Mouse (Mus musculus) midbrain, embryonic 13.5 days (tissue): Measurements from ENCODE around the gene Fkrp. TPM values are rescaled to one million over a fixed set of nuclear protein-coding genes. Genes with fewer than 3 reads are reported as not detected.

Experiments
- ATAC-seq: fragments of 200-750 bp; cut with Nextera tagmentation; 2 replicates; pipeline ENCODE4 v1.8.0; 2017; ENCODE audit warnings: mild to moderate bottlenecking, moderate TSS enrichment, moderate library complexity
- H3K27ac ChIP-seq: fragments of 300-500 bp; sonication (generic); 2 replicates; pipeline ENCODE4 v1.5.1; 2015; ENCODE audit warnings: inconsistent platforms, mild to moderate bottlenecking, moderate library complexity
- H3K27me3 ChIP-seq: fragments of 300-500 bp; sonication (generic); 2 replicates; pipeline ENCODE4 v1.6.1; 2015; ENCODE audit warnings: mild to moderate bottlenecking, inconsistent platforms
- H3K36me3 ChIP-seq: fragments of 300-500 bp; sonication (generic); 2 replicates; pipeline ENCODE4 v1.6.1; 2015; ENCODE audit warnings: mild to moderate bottlenecking, inconsistent platforms
- H3K4me1 ChIP-seq: fragments of 300-500 bp; sonication (generic); replicated peaks from 2 replicates; pipeline ENCODE4 v1.6.1; 2015; ENCODE audit warnings: inconsistent platforms
- H3K4me2 ChIP-seq: fragments of 300-500 bp; sonication (generic); replicated peaks from 2 replicates; pipeline ENCODE4 v1.6.1; 2015; ENCODE audit warnings: moderate library complexity, mild to moderate bottlenecking, inconsistent platforms
- H3K4me3 ChIP-seq: fragments of 300-500 bp; sonication (generic); replicated peaks from 2 replicates; pipeline ENCODE4 v1.5.1; 2015; ENCODE audit warnings: mild to moderate bottlenecking, inconsistent platforms
- H3K9ac ChIP-seq: fragments of 300-500 bp; sonication (generic); replicated peaks from 2 replicates; pipeline ENCODE4 v1.6.1; 2015; ENCODE audit warnings: mild to moderate bottlenecking, inconsistent platforms
- H3K9me3 ChIP-seq: fragments of 300-500 bp; sonication (generic); 2 replicates; pipeline ENCODE4 v1.6.1; 2016; ENCODE audit warnings: mild to moderate bottlenecking, inconsistent platforms
- WGBS: fragments of 180-500 bp; shearing (Covaris S2); methylation state at CpG from one replicate; pipeline ENCODE4 v1.1.7; 2015; 5-methylcytosine and 5-hydroxymethylcytosine counted together
- polyA plus RNA-seq: library from polyadenylated mRNA; unstranded; fragments of >200 nt; fragmentation: Nextera tagmentation; extraction: Ambion mirVana; gene quantifications from 2 replicates; pipeline ENCODE4 v1.2.1, GENCODE M21; 2015

The Fkrp gene
- polyA plus RNA-seq, 1 experiment from 2014 or later: 46.1 TPM

DNA sequence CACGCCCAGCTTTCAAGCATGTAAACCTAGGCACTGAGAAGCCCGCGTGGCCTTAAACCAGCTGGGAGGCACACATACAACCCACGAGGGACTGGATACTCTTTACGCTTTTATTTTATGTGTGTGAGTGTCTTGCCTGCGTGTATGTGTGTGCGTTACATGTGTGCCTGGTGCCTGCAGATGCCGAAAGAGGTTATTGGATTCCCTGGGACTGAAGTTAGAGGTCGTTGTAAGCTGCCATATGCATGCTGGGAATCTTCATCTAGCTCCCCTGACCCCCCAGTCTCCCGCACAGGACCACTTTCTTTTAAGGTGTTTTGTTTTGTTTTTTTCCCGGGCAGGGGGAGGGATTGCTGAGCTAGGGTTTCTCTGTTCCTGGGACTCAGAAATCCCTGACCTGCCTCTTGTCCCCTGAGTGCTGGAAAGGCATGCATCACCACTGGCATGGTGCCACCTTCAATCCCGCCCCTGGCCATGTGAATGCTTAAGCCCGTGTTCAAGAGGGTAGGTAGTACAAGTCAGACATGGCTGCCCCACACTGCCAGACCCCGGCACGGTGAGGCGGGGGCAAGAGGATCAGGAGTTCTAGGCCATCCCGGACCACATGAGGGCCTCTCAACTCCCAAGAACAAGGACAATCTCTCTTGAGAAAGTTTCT, 32.6 kb downstream of the Fkrp start:
- ATAC-seq: no peak
- Histone ChIP-seq H3K4me3 (peak overlapping the region; percentile 57), H3K9me3 (no peaks in the 10 kb centered on the region), H3K4me1 (peaks cover 42% of the 10 kb centered on the region), H3K36me3 (0 out of 2 replicates have a peak, but pooled peaks cover 2% of the 10 kb centered on the region), H3K27me3 (0 out of 2 replicates have a peak, but pooled peaks cover 14% of the 10 kb centered on the region), H3K9ac (no peak overlapping the region; the same call in 1 of the 2 replicates), H3K27ac (no peak overlapping the region), H3K4me2 (peak overlapping the region; percentile 96)
- 41% methylated on average over 17 of the region's 17 CpGs for WGBS

DNA sequence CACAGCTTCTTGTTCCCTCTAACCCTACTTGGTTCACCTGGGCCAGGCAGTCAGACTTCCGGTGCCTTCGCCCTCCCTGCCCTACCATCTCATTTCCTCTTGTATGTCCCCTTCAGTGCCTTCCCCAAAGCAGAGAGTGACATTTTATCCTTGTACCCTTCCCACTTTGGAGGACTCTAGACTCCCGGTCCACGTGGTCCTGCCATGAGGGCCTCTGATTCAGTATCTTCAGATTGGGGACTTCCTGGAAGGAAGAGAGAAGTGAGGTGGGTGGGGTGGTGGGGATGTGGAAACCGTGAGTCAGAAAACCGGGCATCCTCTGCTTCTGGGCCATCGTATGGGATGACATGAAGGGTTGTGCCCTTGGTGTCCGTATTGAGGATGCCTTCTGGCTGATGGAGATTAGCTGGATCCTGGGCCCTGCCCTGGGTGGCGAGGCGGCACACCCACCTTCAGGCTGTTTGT, 33.3 kb downstream of the Fkrp start:
- ATAC-seq: no peak
- Histone ChIP-seq H3K9me3 (no peaks in the 10 kb centered on the region), H3K27me3 (0 out of 2 replicates have a peak, but pooled peaks cover 14% of the 10 kb centered on the region), H3K27ac (no peak overlapping the region), H3K36me3 (0 out of 2 replicates have a peak, but pooled peaks cover 2% of the 10 kb centered on the region), H3K4me2 (peak overlapping the region; percentile 96), H3K4me3 (peak overlapping the region; percentile 57), H3K4me1 (peaks cover 42% of the 10 kb centered on the region), H3K9ac (no peak overlapping the region; the same call in 1 of the 2 replicates)
- WGBS: 13% methylated on average over 10 of the region's 10 CpGs

DNA sequence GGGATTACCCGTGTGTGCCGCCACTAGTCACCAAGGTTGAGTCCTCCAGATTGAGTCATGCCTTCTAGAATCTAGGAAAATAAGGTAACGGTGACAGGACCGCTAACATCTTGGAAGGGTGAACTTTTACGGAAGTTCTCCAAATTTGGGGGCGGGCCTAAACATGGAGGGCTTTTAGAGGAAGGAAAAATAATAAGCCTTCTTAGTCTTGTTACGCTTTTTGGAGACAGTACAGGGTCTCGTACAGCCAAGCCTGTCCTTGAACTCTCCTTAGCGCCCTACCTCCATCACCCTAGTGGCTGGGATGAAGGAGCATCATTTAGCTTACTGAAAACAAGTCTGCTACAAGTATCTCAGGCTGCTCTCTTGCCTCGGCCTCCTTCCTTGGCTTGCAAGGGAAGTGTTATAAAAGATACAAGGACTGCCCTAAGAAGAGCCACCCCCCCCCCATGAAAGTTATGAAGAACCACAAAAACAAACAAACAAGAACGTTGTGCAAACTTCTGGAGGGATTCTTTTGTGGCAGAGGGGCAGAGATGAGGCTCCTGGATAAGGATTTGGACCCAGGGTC, 33.9 kb downstream of the Fkrp start:
- Histone ChIP-seq H3K27ac (no peak overlapping the region), H3K27me3 (0 out of 2 replicates have a peak, but pooled peaks cover 14% of the 10 kb centered on the region), H3K9ac (peak overlapping the region; percentile 75), H3K4me1 (peaks cover 42% of the 10 kb centered on the region), H3K9me3 (no peaks in the 10 kb centered on the region), H3K4me2 (peak overlapping the region; percentile 96), H3K36me3 (0 out of 2 replicates have a peak, but pooled peaks cover 2% of the 10 kb centered on the region), H3K4me3 (peak overlapping the region; percentile 57)
- WGBS: 5% methylated on average over 11 of the region's 11 CpGs
- no peak for ATAC-seq

DNA sequence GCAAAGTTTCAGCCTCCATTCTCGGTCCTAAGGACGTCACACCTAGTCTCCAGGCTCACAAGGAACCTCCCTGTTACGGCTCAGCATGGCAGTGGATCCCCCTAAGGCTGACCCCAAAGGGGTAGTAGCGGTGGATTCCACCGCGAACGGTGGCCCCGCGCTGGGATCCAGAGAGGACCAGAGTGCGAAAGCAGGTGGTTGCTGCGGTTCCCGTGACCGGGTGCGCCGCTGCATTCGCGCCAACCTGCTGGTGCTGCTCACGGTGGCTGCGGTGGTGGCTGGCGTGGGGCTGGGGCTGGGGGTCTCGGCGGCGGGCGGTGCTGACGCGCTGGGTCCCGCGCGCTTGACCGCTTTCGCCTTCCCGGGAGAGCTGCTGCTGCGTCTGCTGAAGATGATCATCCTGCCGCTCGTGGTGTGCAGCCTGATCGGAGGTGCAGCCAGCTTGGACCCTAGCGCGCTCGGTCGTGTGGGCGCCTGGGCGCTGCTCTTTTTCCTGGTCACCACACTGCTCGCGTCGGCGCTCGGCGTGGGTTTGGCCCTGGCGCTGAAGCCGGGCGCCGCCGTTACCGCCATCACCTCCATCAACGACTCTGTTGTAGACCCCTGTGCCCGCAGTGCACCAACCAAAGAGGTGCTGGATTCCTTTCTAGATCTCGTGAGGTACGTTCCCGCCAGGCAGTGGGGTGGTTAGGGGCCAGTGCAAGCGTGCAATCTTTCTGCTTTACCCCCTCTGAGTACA, 34.5 kb downstream of the Fkrp start:
- Histone ChIP-seq H3K4me3 (peak overlapping the region; percentile 57), H3K36me3 (0 out of 2 replicates have a peak, but pooled peaks cover 2% of the 10 kb centered on the region), H3K27ac (no peak overlapping the region), H3K27me3 (0 out of 2 replicates have a peak, but pooled peaks cover 14% of the 10 kb centered on the region), H3K4me2 (peak overlapping the region; percentile 96), H3K9ac (peak overlapping the region; percentile 75), H3K9me3 (no peaks in the 10 kb centered on the region), H3K4me1 (peaks cover 42% of the 10 kb centered on the region)
- WGBS: under 1% methylated on average over 60 of the region's 60 CpGs
- ATAC-seq: peak; percentile 43

DNA sequence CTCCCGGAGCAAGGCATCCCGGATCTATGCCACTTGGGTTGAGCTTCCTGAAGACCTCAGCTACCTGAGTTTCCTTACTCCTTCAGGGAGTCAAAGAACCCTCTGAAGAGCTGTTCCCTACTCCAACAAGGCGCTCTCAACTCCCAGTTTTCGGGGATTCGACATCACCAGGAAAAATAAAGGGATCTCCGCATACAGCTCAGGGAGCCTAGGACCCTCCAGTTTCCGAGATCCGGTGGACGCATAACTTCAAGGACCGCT, 35.0 kb downstream of the Fkrp start:
- Histone ChIP-seq H3K4me3 (peak overlapping the region; percentile 57), H3K36me3 (no peaks in the 10 kb centered on the region), H3K27ac (no peak overlapping the region), H3K4me2 (peak overlapping the region; percentile 96), H3K9me3 (no peaks in the 10 kb centered on the region), H3K4me1 (peaks cover 42% of the 10 kb centered on the region), H3K9ac (peak overlapping the region; percentile 75), H3K27me3 (0 out of 2 replicates have a peak, but pooled peaks cover 14% of the 10 kb centered on the region)
- no peak; the same call in 1 of the 2 replicates for ATAC-seq
- WGBS: 0% methylated on average over 10 of the region's 10 CpGs

DNA sequence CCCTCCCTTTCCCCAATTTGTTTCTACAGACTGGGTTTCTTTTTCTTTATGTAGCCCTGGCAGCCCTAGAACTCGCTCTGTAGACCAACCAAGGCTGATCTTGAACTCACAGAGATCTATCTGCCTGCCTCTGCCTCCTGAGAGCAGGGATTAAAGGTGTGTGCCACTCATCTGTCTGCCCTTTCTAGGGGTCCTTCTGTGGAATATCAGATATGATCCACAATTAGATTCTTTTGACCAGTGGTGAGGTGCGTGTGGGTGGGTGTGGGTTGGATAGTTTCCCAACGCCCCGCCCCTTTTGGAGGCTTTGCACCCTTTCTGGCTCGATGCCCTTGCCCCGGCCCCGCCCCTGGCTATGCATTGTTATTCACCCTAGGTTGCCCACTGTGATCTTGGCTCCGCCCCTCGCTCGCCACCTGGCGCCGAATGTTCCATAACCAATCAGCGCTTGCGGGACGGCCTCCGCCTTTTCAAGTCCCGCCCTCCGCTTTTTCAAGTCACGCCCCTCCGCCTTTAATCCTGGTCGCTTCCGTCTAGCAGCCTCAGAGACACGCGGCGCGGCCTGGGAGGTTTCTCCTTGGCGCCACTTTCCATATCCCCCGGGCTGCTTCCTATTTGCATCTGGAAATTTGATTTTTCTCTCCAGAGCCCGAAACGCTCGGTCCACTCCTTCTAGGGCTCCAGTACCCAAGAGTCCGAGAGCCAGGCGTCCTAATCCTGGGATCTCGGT, 35.5 kb downstream of the Fkrp start, which contains the start of gene Slc1a5:
Slc1a5 (plus strand) TSS at position 516 of the 730 bp plus-strand sequence.
- Histone ChIP-seq H3K4me1 (peaks cover 42% of the 10 kb centered on the region), H3K27ac (no peak within 1 kb of the TSS), H3K4me2 (peak within 1 kb of the TSS; percentile 96), H3K9ac (peak within 1 kb of the TSS; percentile 75), H3K27me3 (0 out of 2 replicates have a peak, but pooled peaks cover 14% of the 10 kb centered on the region), H3K4me3 (peak within 1 kb of the TSS; percentile 57), H3K9me3 (no peaks in the 10 kb centered on the region), H3K36me3 (no peaks in the 10 kb centered on the region)
- WGBS: 2% methylated on average over 34 of the region's 34 CpGs
- peak; percentile 80 for ATAC-seq

DNA sequence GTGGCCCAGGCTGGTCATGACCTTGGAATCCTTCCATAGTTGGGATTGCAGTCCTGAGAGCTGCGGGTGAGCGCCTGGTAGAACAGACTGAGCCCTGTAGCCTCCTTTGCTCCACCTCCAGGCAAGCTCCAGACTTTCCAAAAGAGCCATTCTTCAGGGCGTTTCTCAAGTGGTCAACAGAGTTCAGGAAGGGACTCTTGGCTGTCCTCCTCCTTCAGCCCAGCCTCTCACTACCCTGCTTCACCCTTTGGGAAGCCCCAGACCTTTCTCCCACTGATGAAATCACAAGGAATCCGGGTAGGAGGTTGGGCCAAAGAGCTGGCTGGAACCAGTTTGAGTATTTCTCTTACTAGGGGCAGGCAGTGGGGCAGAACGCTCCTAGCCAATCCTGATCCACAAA, 36.5 kb downstream of the Fkrp start:
- Histone ChIP-seq H3K27ac (no peak overlapping the region), H3K4me2 (no peak overlapping the region), H3K9ac (no peak overlapping the region), H3K9me3 (no peaks in the 10 kb centered on the region), H3K27me3 (0 out of 2 replicates have a peak, but pooled peaks cover 14% of the 10 kb centered on the region), H3K4me3 (no peak overlapping the region), H3K36me3 (no peaks in the 10 kb centered on the region), H3K4me1 (peaks cover 42% of the 10 kb centered on the region)
- WGBS: 86% methylated on average over 5 of the region's 5 CpGs
- no peak for ATAC-seq

DNA sequence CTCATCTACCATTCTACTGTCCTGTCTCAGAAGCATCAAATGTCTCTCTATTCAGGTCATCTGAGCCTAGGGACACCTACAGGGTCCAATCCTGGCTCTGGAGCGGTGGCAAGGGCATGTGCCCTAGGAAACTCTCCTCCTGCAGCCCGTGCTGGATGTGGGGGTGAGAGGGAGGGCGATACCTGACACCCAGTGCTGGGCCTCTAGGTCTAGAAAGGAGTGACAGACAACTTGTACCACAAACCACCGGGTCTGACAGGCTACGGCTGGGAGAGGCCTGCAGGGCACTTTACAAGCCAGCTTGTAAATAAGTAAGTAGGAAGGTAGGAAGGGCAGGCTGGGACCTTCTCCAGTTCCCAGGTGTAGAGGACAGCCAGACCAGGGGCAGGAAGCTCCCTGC, 40.6 kb downstream of the Fkrp start:
- H3K27ac ChIP-seq: no peak overlapping the region
- no peak overlapping the region for H3K9ac ChIP-seq
- H3K36me3 ChIP-seq: no peaks in the 10 kb centered on the region
- no peak overlapping the region for H3K4me2 ChIP-seq
- H3K4me3 ChIP-seq: no peak overlapping the region
- 62% methylated on average over 5 of the region's 5 CpGs for WGBS
- peaks cover 4% of the 10 kb centered on the region for H3K4me1 ChIP-seq
- no peaks in the 10 kb centered on the region for H3K9me3 ChIP-seq
- H3K27me3 ChIP-seq: 0 out of 2 replicates have a peak, but pooled peaks cover 3% of the 10 kb centered on the region
- ATAC-seq: no peak

DNA sequence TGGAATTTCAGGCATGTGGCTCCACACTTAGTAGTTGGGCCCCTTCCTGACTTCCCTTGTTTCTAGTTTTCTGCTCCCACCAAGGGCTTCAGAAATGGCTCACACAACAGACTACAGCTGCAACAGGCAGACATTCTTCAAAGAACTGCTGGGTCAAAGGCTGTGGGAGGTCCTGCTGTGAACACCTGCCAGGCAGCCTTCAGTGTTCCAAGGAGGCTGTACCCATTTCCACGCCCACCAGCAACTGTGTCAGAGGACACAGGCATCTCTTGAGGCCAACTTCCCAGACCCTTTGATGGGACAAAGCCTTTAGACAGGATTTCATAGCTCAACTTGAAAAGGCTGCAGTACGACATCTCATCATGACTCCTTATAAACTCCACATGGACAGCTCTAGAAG, 50.1 kb downstream of the Fkrp start:
- Histone ChIP-seq H3K27me3 (no peaks in the 10 kb centered on the region), H3K4me2 (no peak overlapping the region), H3K9ac (no peak overlapping the region), H3K27ac (no peak overlapping the region), H3K9me3 (no peaks in the 10 kb centered on the region), H3K36me3 (no peaks in the 10 kb centered on the region), H3K4me3 (no peak overlapping the region), H3K4me1 (peaks cover 6% of the 10 kb centered on the region; the same call in 1 of the 2 replicates)
- 13% methylated on average over 2 of the region's 2 CpGs for WGBS
- no peak for ATAC-seq

DNA sequence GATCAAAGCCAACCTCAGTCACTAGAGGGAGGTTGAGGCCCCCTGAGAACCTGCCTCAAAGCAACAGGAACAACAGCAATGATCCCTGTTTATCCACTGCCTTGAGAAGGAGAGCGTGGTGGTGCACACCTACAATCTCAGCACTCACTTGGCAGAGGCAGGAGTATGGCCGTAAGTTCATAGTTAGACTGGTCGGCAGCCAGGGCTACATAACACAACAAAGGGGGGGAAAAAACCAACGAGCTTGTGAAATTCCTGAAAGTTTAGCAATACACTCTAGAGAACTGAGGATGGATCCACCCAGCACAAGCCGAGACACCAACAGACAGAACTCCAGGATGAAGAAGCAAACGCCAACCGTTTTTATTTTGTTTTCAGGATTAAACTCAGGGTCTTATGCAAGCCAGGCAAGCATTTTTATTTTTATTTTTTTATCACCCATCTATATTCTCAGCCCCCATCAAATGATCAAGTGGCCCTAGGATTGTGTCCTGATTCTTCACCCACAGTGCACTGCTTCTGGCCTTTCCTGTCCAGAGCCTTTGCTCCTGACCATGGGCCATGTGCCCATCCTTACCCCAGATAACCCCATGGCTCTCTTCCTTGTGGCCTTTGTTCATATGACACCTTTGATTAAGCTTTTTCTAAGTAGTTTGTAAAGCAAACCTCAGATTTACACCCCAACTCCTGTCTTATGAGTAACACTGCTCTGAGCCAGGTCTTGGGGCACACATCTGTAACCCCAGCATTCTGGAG, 52.9 kb downstream of the Fkrp start:
- Histone ChIP-seq H3K4me1 (peaks cover 10% of the 10 kb centered on the region; the same call in 1 of the 2 replicates), H3K9me3 (no peaks in the 10 kb centered on the region), H3K9ac (no peak overlapping the region), H3K36me3 (no peaks in the 10 kb centered on the region), H3K4me2 (no peak overlapping the region), H3K27me3 (no peaks in the 10 kb centered on the region), H3K27ac (no peak overlapping the region), H3K4me3 (no peak overlapping the region)
- ATAC-seq: no peak
- WGBS: 93% methylated on average over 7 of the region's 7 CpGs

DNA sequence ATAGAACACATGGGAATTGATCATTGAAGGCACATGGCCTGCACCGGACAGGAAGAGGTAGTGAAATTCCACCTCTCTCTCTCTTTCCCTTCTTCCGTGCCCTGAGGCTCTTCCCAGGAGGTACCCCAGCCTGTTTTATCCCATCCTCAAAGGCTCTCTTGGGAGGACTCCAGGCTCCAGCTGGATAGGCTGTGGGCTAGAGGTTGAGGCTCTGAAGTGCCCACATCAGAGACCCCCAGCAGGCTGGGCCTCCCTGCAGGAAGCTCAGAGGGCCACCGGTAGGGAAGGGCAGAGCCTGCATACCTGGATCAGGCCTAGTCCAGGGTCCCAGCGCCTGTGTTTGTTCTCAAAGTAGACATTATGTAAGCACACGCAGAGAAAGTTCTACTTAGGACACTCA, 54.9 kb downstream of the Fkrp start:
- H3K36me3 ChIP-seq: no peaks in the 10 kb centered on the region
- no peak for ATAC-seq
- no peaks in the 10 kb centered on the region for H3K27me3 ChIP-seq
- H3K4me3 ChIP-seq: no peak overlapping the region
- 48% methylated on average over 5 of the region's 5 CpGs for WGBS
- H3K4me2 ChIP-seq: no peak overlapping the region
- H3K9me3 ChIP-seq: no peaks in the 10 kb centered on the region
- H3K4me1 ChIP-seq: peaks cover 10% of the 10 kb centered on the region; the same call in 1 of the 2 replicates
- H3K27ac ChIP-seq: no peak overlapping the region
- no peak overlapping the region for H3K9ac ChIP-seq
